Mouse (Mus musculus) ES-E14 (cell line): ENCODE data around the gene Jtb.

Source experiments
- CHD2 ChIP-seq: IDR thresholded peaks from 2 replicates; pipeline ENCODE4 v1.6.1; 2014; ENCODE audit warnings: mild to moderate bottlenecking, low read depth, low read length, inconsistent platforms
- HCFC1 ChIP-seq: IDR thresholded peaks from 2 replicates; pipeline ENCODE4 v1.6.1; 2012; ENCODE audit warnings: low read length, inconsistent platforms, borderline replicate concordance; ENCODE audit not compliant: insufficient read depth

GRCm38 (mm10) chr3:90222941-90223340, 8.5 kb upstream of the Jtb start:
- no peak for TF ChIP-seq CHD2
- TF ChIP-seq HCFC1: no peak
